Mouse (Mus musculus): ENCODE results near the gene Ripply2. TPM values are rescaled to one million over a fixed set of nuclear protein-coding genes. Genes with fewer than 3 reads are reported as not detected.
A peak's percentile ranks its signal among the peaks of the same experiment; 100 is the strongest.

Gene Ripply2
- total and polyA plus RNA-seq, 2 experiments from 2014 or later: 4.2 to 16.0 TPM

DNA sequence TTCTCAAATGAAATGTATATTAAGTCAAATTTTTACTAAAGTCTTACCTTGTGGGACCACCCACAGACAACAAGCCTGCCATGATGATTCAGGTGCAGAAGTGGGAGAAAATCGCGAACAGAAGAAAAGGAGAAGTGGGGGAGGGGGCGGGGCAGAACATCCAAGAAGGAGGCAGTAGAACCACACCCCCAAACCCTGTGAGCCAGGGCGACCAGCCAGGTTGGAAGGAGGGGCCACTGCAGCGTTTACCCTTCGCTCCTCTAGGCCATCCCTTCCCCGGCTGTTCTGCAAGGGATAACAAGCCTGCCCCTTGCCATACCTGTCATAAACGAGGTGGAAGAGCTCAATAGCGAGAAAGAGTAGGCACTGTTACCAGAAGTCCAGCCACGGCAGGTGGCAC, 33.8 kb upstream of the Ripply2 start:
- no peak for DNase-seq (ENCODE audit: low spot score)

GRCm38 (mm10) chr9:86984583-86984982, 30.8 kb upstream of the Ripply2 start:
- ATAC-seq: no peak
- WGBS: 82% methylated on average over 3 of the region's 3 CpGs

More for the DNA sequence above, 33.8 kb upstream of the Ripply2 start:
- H3K4me2 ChIP-seq (ENCODE audit: low read depth, low read length): no peak overlapping the region
- H3K4me1 ChIP-seq (ENCODE audit: insufficient read depth, low read length): no peaks in the 10 kb centered on the region
- no peak overlapping the region for H3K27ac ChIP-seq
- no peak overlapping the region for H3K9ac ChIP-seq (replicated peaks; ENCODE audit: low read length)
- 20% methylated on average over 10 of the region's 10 CpGs for WGBS
- no peaks in the 10 kb centered on the region for H3K36me3 ChIP-seq (ENCODE audit: insufficient read depth, low read length)
- H3K27me3 ChIP-seq (ENCODE audit: insufficient read depth, low read length): no peaks in the 10 kb centered on the region
- no peak overlapping the region for H3K4me3 ChIP-seq (ENCODE audit: low read length)
- 0 out of 2 replicates have a peak, but pooled peaks have one; percentile 31 for ATAC-seq
- no peaks in the 10 kb centered on the region for H3K9me3 ChIP-seq (ENCODE audit: low read length)
- no peak for TF ChIP-seq CTCF (IDR thresholded peaks at IDR 0.05; ENCODE audit: low read depth)

DNA sequence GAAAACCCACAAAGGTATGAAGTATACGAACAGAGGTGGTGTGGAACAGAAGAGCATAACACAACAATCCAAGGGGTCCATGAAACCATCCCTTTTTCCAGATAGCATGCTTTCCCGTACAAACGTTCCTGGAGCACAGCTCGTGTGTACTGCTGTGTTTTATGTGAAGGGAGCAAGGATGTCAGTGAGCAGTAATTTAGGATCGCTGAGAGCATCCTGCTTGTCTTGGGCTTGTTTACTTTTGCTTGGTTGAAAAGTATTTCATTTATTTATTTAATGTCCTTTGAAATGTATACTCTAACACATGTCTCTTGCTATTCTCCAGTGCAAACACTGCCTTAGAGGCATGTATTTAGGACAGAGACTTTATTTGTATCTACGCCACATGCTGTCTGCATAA, 30.2 kb upstream of the Ripply2 start:
- Histone ChIP-seq H3K9me3 (ENCODE audit: low read length) (no peaks in the 10 kb centered on the region), H3K27ac (no peak overlapping the region), H3K4me1 (ENCODE audit: insufficient read depth, low read length) (no peaks in the 10 kb centered on the region), H3K27me3 (ENCODE audit: insufficient read depth, low read length) (no peaks in the 10 kb centered on the region), H3K4me3 (ENCODE audit: low read length) (no peak overlapping the region), H3K4me2 (ENCODE audit: low read depth, low read length) (no peak overlapping the region), H3K9ac (replicated peaks; ENCODE audit: low read length) (no peak overlapping the region), H3K36me3 (ENCODE audit: insufficient read depth, low read length) (no peaks in the 10 kb centered on the region)
- DNase-seq (ENCODE audit: low spot score): no peak
- TF ChIP-seq CTCF (IDR thresholded peaks at IDR 0.05; ENCODE audit: low read depth): no peak
- 80% methylated on average over 6 of the region's 6 CpGs for whole genome bisulfite sequencing
- no peak for ATAC-seq

More at GRCm38 (mm10) chr9:86984583-86984982, 30.8 kb upstream of the Ripply2 start:
- Histone ChIP-seq H3K36me3 (ENCODE audit: insufficient read depth, low read length) (no peaks in the 10 kb centered on the region), H3K4me2 (ENCODE audit: low read depth, low read length) (no peak overlapping the region), H3K9ac (replicated peaks; ENCODE audit: low read length) (no peak overlapping the region), H3K4me1 (ENCODE audit: insufficient read depth, low read length) (no peaks in the 10 kb centered on the region), H3K27ac (no peak overlapping the region), H3K9me3 (ENCODE audit: low read length) (no peaks in the 10 kb centered on the region), H3K4me3 (ENCODE audit: low read length) (no peak overlapping the region), H3K27me3 (ENCODE audit: insufficient read depth, low read length) (no peaks in the 10 kb centered on the region)
- TF ChIP-seq CTCF (IDR thresholded peaks at IDR 0.05; ENCODE audit: low read depth): no peak
- DNase-seq (ENCODE audit: low spot score): no peak

DNA sequence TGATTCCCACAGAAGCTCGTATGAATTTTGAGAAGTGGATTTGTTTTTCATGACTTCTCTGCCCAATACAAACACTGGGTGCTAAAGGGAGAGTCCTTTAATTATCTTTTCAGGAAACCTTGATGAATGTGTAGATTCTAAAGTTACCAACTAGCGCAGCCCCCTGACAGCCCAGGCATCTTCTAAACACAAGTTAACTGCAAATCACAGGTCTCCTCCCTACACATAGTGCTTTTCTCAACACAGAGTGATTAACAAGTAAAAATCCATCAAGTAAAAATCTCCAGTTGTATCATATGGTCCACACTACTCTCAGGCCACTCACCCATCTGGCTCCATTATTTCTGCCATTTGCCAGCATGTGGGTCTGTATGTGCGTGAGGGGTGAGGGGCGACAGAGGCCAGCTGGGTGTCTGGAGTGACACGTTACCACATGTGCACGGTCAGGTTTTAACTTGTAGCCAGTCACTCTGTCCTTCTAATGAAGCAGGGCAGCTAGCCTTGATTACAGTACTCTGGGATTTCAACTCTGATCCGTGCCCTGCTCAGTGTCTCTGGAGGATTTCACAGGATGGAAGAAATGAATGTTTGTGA, 28.5 kb upstream of the Ripply2 start:
- H3K36me3 ChIP-seq (ENCODE audit: insufficient read depth, low read length): no peaks in the 10 kb centered on the region
- no peak for DNase-seq (ENCODE audit: low spot score)
- 59% methylated on average over 7 of the region's 7 CpGs for WGBS

DNA sequence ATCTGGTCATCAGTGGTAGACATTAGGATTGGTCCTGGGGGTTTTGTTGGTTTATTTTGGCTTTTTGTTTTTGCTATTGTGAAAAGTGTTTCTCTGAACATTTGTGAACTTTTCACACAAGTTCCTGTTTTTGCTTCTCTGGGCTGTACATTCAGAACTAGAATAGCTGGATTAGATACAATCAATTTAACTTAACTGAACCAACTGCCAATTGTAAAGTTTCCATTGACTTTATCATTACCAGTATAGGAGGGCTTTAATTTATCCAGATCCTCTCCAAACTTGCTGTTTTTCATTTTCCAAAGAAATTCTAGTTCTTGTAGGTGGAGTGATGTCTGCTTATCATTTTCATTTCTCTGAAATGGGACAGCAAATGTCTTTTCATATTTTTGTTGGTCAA, 25.5 kb upstream of the Ripply2 start:
- H3K27me3 ChIP-seq (ENCODE audit: insufficient read depth, low read length): no peaks in the 10 kb centered on the region
- H3K27ac ChIP-seq: no peak overlapping the region
- H3K4me1 ChIP-seq (ENCODE audit: insufficient read depth, low read length): no peaks in the 10 kb centered on the region
- H3K4me2 ChIP-seq (ENCODE audit: low read depth, low read length): no peak overlapping the region
- no peak overlapping the region for H3K9ac ChIP-seq (replicated peaks; ENCODE audit: low read length)
- DNase-seq (ENCODE audit: low spot score) (no peak), ATAC-seq (no peak)
- H3K36me3 ChIP-seq (ENCODE audit: insufficient read depth, low read length): no peaks in the 10 kb centered on the region
- H3K4me3 ChIP-seq (ENCODE audit: low read length): no peak overlapping the region
- no peak for TF ChIP-seq CTCF (IDR thresholded peaks at IDR 0.05; ENCODE audit: low read depth)
- H3K9me3 ChIP-seq (ENCODE audit: low read length): no peaks in the 10 kb centered on the region

More for the DNA sequence above, 28.5 kb upstream of the Ripply2 start:
- H3K27me3 ChIP-seq (ENCODE audit: insufficient read depth, low read length): no peaks in the 10 kb centered on the region
- no peak overlapping the region for H3K4me2 ChIP-seq (ENCODE audit: low read depth, low read length)
- no peaks in the 10 kb centered on the region for H3K9me3 ChIP-seq (ENCODE audit: low read length)
- no peak overlapping the region for H3K27ac ChIP-seq
- H3K4me3 ChIP-seq (ENCODE audit: low read length): no peak overlapping the region
- H3K4me1 ChIP-seq (ENCODE audit: insufficient read depth, low read length): no peaks in the 10 kb centered on the region
- no peak for TF ChIP-seq CTCF (IDR thresholded peaks at IDR 0.05; ENCODE audit: low read depth)
- no peak overlapping the region for H3K9ac ChIP-seq (replicated peaks; ENCODE audit: low read length)
- ATAC-seq: no peak

DNA sequence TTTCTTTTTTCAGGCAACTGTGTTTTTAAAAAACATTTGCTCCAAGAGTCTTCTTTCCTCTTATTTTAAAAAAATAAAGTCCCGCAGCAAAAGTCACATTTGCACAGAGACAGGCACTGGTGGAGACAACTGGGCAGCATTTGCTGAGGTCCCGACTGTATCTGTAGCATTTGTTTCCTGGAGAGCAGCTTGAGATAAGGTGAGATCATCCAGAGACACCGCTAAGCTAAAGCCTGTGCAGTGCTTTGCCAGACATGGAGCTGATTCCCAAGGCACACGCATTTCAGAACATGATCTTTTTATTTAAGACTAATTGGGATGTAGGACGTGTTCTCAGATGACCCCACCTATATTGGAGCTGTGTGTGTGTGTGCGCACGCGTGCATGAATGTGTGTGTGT, 23.6 kb upstream of the Ripply2 start:
- Histone ChIP-seq H3K4me1 (ENCODE audit: insufficient read depth, low read length) (no peaks in the 10 kb centered on the region), H3K27me3 (ENCODE audit: insufficient read depth, low read length) (no peaks in the 10 kb centered on the region), H3K9me3 (ENCODE audit: low read length) (no peaks in the 10 kb centered on the region), H3K4me3 (ENCODE audit: low read length) (no peak overlapping the region), H3K9ac (replicated peaks; ENCODE audit: low read length) (no peak overlapping the region), H3K36me3 (ENCODE audit: insufficient read depth, low read length) (no peaks in the 10 kb centered on the region), H3K4me2 (ENCODE audit: low read depth, low read length) (no peak overlapping the region), H3K27ac (no peak overlapping the region)
- 89% methylated on average over 8 of the region's 8 CpGs for WGBS
- ATAC-seq: no peak
- no peak for TF ChIP-seq CTCF (IDR thresholded peaks at IDR 0.05; ENCODE audit: low read depth)
- no peak for DNase-seq (ENCODE audit: low spot score)

DNA sequence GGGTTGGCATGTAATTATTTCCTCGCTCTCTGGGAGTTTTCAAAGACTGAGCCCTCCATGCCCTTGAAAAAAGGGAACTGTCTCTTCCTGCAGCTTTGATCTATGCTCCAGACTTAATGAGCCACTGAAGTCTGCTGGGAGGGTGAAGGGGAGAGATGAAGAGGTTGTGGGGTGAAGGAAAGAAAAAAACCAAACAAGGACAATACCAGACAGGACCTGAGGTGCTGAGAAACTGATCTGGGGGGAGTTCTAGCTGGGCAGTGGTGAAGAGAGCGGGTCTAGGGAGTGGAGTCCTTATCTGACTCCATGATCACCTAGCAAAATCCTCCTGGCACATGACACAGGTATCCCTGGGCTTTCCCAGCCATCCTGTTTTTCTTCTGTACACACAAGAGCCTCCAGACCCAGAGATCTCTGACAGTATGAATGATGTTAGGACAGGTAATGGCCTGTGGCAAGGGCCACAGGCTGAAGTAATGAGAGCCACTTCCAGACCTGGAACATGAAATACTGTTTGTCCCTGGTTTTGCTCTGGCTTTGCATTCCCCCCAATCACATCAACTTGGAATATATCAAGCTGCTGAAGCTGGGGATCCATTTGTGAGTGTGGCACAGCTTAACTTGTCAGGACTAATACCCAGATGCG, 18.2 kb upstream of the Ripply2 start:
- Histone ChIP-seq H3K9ac (replicated peaks; ENCODE audit: low read length) (no peak overlapping the region), H3K9me3 (ENCODE audit: low read length) (no peaks in the 10 kb centered on the region), H3K27me3 (ENCODE audit: insufficient read depth, low read length) (no peaks in the 10 kb centered on the region), H3K27ac (no peak overlapping the region), H3K4me3 (ENCODE audit: low read length) (no peak overlapping the region), H3K36me3 (ENCODE audit: insufficient read depth, low read length) (no peaks in the 10 kb centered on the region), H3K4me2 (ENCODE audit: low read depth, low read length) (no peak overlapping the region), H3K4me1 (ENCODE audit: insufficient read depth, low read length) (no peaks in the 10 kb centered on the region)
- WGBS: 70% methylated on average over 3 of the region's 3 CpGs
- no peak for DNase-seq (ENCODE audit: low spot score)
- no peak for TF ChIP-seq CTCF (IDR thresholded peaks at IDR 0.05; ENCODE audit: low read depth)
- no peak for ATAC-seq
